Mouse (Mus musculus) testis, adult 2 months (tissue): ENCODE measurements around the gene Mblac2. TPM values are rescaled to one million over a fixed set of nuclear protein-coding genes. Genes with fewer than 3 reads are reported as not detected.

Experiments used
- H3K27ac ChIP-seq: fragments of 200-500 bp; 2 replicates; pipeline ENCODE4 v1.5.1; 2012; ENCODE audit warnings: low read depth, low read length; ENCODE audit not compliant: control insufficient read depth, insufficient read depth
- H3K27me3 ChIP-seq: fragments of 200-500 bp; 2 replicates; pipeline ENCODE4 v1.6.1; 2012; ENCODE audit warnings: mild to moderate bottlenecking, low read length, moderate library complexity; ENCODE audit not compliant: control insufficient read depth, insufficient read depth
- H3K36me3 ChIP-seq: fragments of 200-500 bp; 2 replicates; pipeline ENCODE4 v1.6.1; 2012; ENCODE audit warnings: mild to moderate bottlenecking, low read length; ENCODE audit not compliant: control insufficient read depth, insufficient read depth
- H3K4me1 ChIP-seq: fragments of 200-500 bp; 2 replicates; pipeline ENCODE4 v1.6.1; 2012; ENCODE audit warnings: low read length; ENCODE audit not compliant: control insufficient read depth, insufficient read depth
- H3K4me3 ChIP-seq: fragments of 200-500 bp; 2 replicates; pipeline ENCODE4 v1.5.1; 2012; ENCODE audit warnings: low read depth, mild to moderate bottlenecking, low read length, moderate library complexity, mixed read lengths; ENCODE audit not compliant: control insufficient read depth
- CTCF ChIP-seq: fragments of 200-500 bp; IDR thresholded peaks from 2 replicates; pipeline ENCODE4 v1.5.1; 2012; ENCODE audit warnings: low read depth, mild to moderate bottlenecking, inconsistent platforms, low read length, moderate library complexity; ENCODE audit not compliant: control insufficient read depth, insufficient read depth, insufficient replicate concordance
- POLR2A ChIP-seq: fragments of 200-500 bp; IDR thresholded peaks from 2 replicates; pipeline ENCODE4 v1.6.1; 2012; ENCODE audit warnings: low read depth, mild to moderate bottlenecking, inconsistent platforms, low read length, moderate library complexity; ENCODE audit not compliant: control insufficient read depth
- polyA plus RNA-seq: library from polyadenylated mRNA; depleted of rRNA; stranded (reverse); fragments of >200 nt; gene quantifications from 2 replicates; pipeline ENCODE4 v1.2.3, GENCODE M21; 2012

Mblac2 gene
- polyA plus RNA-seq, 1 experiment: 3.3 TPM

- no peak overlapping the region for H3K27ac ChIP-seq
- TF ChIP-seq POLR2A (no peak), CTCF (no peak)
- no peaks in the 10 kb centered on the region for H3K27me3 ChIP-seq
- H3K4me1 ChIP-seq: no peaks in the 10 kb centered on the region
- H3K36me3 ChIP-seq: no peaks in the 10 kb centered on the region
- no peak overlapping the region for H3K4me3 ChIP-seq
Measured at GRCm38 (mm10) chr13:81740898-81741297, 29.8 kb downstream of the Mblac2 start.

- TF ChIP-seq POLR2A (no peak), CTCF (no peak)
- H3K4me3 ChIP-seq: no peak overlapping the region
- no peak overlapping the region for H3K27ac ChIP-seq
- H3K4me1 ChIP-seq: no peaks in the 10 kb centered on the region
- H3K36me3 ChIP-seq: no peaks in the 10 kb centered on the region
- no peaks in the 10 kb centered on the region for H3K27me3 ChIP-seq
Measured at GRCm38 (mm10) chr13:81743391-81744091, 32.4 kb downstream of the Mblac2 start.

- Histone ChIP-seq H3K4me3 (no peak overlapping the region), H3K27me3 (no peaks in the 10 kb centered on the region), H3K4me1 (no peaks in the 10 kb centered on the region), H3K36me3 (no peaks in the 10 kb centered on the region), H3K27ac (no peak overlapping the region)
- TF ChIP-seq POLR2A: no peak
- no peak for TF ChIP-seq CTCF
Measured at GRCm38 (mm10) chr13:81744092-81744396, 32.9 kb downstream of the Mblac2 start.

- H3K27ac ChIP-seq: no peak overlapping the region
- no peaks in the 10 kb centered on the region for H3K36me3 ChIP-seq
- no peaks in the 10 kb centered on the region for H3K27me3 ChIP-seq
- no peak overlapping the region for H3K4me3 ChIP-seq
- TF ChIP-seq POLR2A: no peak
- TF ChIP-seq CTCF: no peak
- H3K4me1 ChIP-seq: no peaks in the 10 kb centered on the region
Measured at GRCm38 (mm10) chr13:81754878-81755277, 43.7 kb downstream of the Mblac2 start.

GRCm38 (mm10) chr13:81755324-81755723, 44.2 kb downstream of the Mblac2 start:
- Histone ChIP-seq H3K36me3 (no peaks in the 10 kb centered on the region), H3K27me3 (no peaks in the 10 kb centered on the region), H3K27ac (no peak overlapping the region), H3K4me3 (no peak overlapping the region), H3K4me1 (no peaks in the 10 kb centered on the region)
- TF ChIP-seq POLR2A (no peak), CTCF (no peak)

DNA sequence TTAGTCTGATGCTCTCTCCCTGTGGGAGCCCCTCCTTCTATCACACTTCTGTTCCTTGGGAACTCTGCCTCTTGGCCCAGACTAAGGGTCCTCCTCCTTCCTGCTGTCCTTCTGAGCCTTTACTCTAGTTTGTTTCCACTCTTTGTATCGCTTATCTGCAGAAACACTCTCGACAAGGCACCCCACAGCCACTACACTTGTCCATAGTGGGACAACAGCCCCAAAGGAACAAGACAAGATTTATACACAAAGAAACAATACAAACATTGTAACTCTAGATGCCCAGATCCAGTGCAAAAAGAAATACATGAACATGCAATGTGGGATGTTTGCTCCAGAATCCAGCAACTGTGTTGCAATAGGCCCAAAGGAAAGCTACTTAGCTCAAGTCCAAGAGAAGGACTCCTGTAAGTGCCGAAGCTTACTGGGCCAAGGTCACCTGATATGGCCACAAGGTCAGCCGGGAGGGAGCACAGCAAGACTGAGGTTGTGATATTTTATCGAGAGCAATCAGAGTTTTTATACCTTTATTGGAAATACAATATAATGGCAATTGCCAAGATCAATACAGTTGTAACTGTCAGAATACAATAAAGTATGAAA, 46.0 kb downstream of the Mblac2 start:
- Histone ChIP-seq H3K27ac (no peak overlapping the region), H3K27me3 (no peaks in the 10 kb centered on the region), H3K36me3 (no peaks in the 10 kb centered on the region), H3K4me1 (no peaks in the 10 kb centered on the region), H3K4me3 (no peak overlapping the region)
- TF ChIP-seq CTCF (no peak), POLR2A (no peak)

DNA sequence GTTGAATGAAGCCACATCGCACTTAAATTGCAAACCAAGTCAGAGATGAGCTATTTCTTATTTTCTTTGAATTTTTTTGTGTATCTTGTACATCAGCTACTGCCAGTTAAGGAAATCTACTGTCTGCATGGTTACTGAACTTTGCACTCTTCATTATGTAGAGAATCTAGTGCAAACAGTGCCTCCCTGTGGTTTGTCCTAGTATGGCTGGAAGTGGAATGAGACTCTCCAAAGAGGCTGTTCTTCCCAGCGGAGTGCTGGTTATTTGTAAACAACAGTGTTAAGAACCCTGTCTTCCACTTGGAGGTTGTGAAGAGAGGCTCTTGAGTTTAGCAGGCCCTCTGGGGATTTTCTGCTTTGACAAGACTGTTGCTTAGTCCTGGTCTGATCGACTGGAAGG, 49.2 kb downstream of the Mblac2 start:
- Histone ChIP-seq H3K27me3 (no peaks in the 10 kb centered on the region), H3K36me3 (no peaks in the 10 kb centered on the region), H3K4me1 (no peaks in the 10 kb centered on the region), H3K4me3 (no peak overlapping the region), H3K27ac (no peak overlapping the region)
- no peak for TF ChIP-seq CTCF
- no peak for TF ChIP-seq POLR2A
